Mouse (Mus musculus): ENCODE results near the gene Lmx1b. TPM values are rescaled to one million over a fixed set of nuclear protein-coding genes. Genes with fewer than 3 reads are reported as not detected.

Lmx1b gene
- polyA plus RNA-seq, 1 experiment from 2014 or later, result 5.0 TPM

GRCm38 (mm10) chr2:33633237-33633636 is 7.1 kb downstream of the Lmx1b start:
- WGBS, result 0% methylated on average over 5 of the region's 5 CpGs
- no peak for ATAC-seq (ENCODE audit: low FRiP score)
- no peaks in the 10 kb centered on the region for H3K36me3 ChIP-seq (ENCODE audit: control insufficient read depth, insufficient read depth, low read length)
- no peak overlapping the region for H3K4me2 ChIP-seq (replicated peaks; ENCODE audit: low read depth, low read length)
- peaks cover 91% of the 10 kb centered on the region for H3K27me3 ChIP-seq (ENCODE audit: control insufficient read depth, insufficient read depth, low read length)
- no peak overlapping the region for H3K27ac ChIP-seq (ENCODE audit: low read depth, low read length)
- H3K4me1 ChIP-seq (replicated peaks; ENCODE audit: control insufficient read depth, insufficient read depth, low read length), result peaks cover 22% of the 10 kb centered on the region
- DNase-seq (ENCODE audit: low spot score), result no peak
- no peak overlapping the region for H3K9ac ChIP-seq (ENCODE audit: low read depth, low read length)
- H3K4me3 ChIP-seq (ENCODE audit: low read depth, low read length), result no peak overlapping the region
- H3K9me3 ChIP-seq (ENCODE audit: control insufficient read depth, low read length), result no peaks in the 10 kb centered on the region

- H3K4me2 ChIP-seq (replicated peaks; ENCODE audit: low read depth, low read length), result no peak overlapping the region; the same call in 1 of the 2 replicates
- WGBS, result 9% methylated on average over 5 of the region's 5 CpGs
- DNase-seq (ENCODE audit: low spot score) (no peak), ATAC-seq (ENCODE audit: low FRiP score) (no peak)
- H3K4me3 ChIP-seq (ENCODE audit: low read depth, low read length), result peak overlapping the region; percentile 6; the same call in 1 of the 2 replicates
- H3K27me3 ChIP-seq (ENCODE audit: control insufficient read depth, insufficient read depth, low read length), result peaks cover 90% of the 10 kb centered on the region
- no peak overlapping the region for H3K9ac ChIP-seq (ENCODE audit: low read depth, low read length)
- H3K36me3 ChIP-seq (ENCODE audit: control insufficient read depth, insufficient read depth, low read length), result no peaks in the 10 kb centered on the region
- H3K27ac ChIP-seq (ENCODE audit: low read depth, low read length), result no peak overlapping the region
- H3K4me1 ChIP-seq (replicated peaks; ENCODE audit: control insufficient read depth, insufficient read depth, low read length), result peaks cover 22% of the 10 kb centered on the region
- no peaks in the 10 kb centered on the region for H3K9me3 ChIP-seq (ENCODE audit: control insufficient read depth, low read length)
Measured at GRCm38 (mm10) chr2:33632551-33633059, 7.7 kb downstream of the Lmx1b start.

DNA sequence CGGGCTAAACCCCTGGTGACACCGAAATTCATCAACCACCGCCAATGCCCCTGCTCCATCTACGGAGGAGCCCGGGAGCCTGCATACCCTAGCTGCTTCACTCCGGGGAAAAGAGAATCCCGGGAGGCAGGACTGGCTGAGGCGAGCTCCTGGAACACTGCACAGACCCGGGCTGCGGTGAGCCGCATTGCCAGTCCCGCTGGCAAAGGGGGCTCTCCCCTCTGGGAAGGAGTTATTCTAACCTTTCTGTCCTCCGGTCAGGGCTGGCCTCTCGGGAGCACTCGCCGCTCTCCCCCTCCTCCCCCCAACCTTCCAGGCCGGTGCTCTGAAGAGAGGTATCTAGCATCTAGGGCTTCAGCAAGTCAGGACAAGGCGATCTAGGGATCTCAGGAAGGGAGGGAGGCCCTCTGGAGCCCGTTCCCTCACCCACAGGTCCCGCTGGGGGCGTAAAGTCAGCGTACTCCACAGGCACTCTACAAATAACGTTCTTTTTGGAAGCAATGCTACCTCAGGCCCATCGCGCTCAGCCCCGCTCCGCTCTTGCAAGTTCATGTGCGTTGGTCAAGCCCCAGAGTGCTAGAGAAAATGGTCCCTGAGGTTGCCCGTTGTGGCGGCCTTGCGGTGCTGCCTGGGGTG is 8.5 kb downstream of the Lmx1b start:
- H3K27ac ChIP-seq (ENCODE audit: low read depth, low read length), result peak overlapping the region; percentile 39; the same call in 1 of the 2 replicates
- H3K4me1 ChIP-seq (replicated peaks; ENCODE audit: control insufficient read depth, insufficient read depth, low read length), result peaks cover 22% of the 10 kb centered on the region

DNA sequence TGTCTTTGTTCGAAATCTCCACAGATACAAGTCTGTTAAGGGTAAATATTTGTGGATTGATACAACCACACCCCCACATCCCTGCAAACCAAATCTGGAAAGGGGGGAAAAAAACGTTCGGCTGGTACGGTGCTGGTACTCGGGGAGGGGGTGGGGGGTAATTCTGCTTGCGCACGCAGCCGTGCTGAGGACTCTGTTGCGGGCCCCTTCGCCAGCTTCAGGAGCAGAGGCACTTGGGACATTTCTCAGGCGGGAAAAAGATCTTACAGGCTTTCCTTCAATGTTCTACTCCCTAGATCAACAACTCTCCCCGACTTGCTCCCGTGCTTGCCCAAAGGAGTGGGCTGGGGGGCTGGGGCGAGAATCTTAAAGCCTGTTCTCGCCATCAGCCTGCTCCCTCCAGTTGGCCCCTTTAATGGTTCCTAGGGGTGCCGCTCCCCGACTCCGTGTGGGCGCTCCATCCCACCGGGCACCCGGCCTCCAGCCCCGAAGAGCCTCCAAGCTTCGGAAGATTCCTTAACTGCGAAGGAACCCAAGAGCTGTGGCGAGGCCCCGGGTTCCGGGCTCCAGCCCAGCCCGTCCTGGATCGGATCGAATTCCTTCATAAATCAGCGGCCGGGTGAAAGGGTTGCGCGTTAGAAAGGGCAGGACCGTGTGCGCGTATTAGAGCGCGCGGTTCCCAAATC is 9.1 kb downstream of the Lmx1b start:
- H3K27ac ChIP-seq (ENCODE audit: low read depth, low read length), result peak overlapping the region; percentile 39; the same call in 1 of the 2 replicates
- peak overlapping the region; percentile 27; the same call in 1 of the 2 replicates for H3K9ac ChIP-seq (ENCODE audit: low read depth, low read length)
- DNase-seq (ENCODE audit: low spot score), result peak; percentile 53
- H3K4me3 ChIP-seq (ENCODE audit: low read depth, low read length), result peak overlapping the region; percentile 23; the same call in 1 of the 2 replicates
- H3K4me2 ChIP-seq (replicated peaks; ENCODE audit: low read depth, low read length), result peak overlapping the region; percentile 37
- ATAC-seq (ENCODE audit: low FRiP score), result no peak
- no peaks in the 10 kb centered on the region for H3K36me3 ChIP-seq (ENCODE audit: control insufficient read depth, insufficient read depth, low read length)
- H3K27me3 ChIP-seq (ENCODE audit: control insufficient read depth, insufficient read depth, low read length), result peaks cover 94% of the 10 kb centered on the region
- under 1% methylated on average over 40 of the region's 40 CpGs for WGBS
- H3K9me3 ChIP-seq (ENCODE audit: control insufficient read depth, low read length), result no peaks in the 10 kb centered on the region
- H3K4me1 ChIP-seq (replicated peaks; ENCODE audit: control insufficient read depth, insufficient read depth, low read length), result peaks cover 24% of the 10 kb centered on the region

More for the DNA sequence above, 8.5 kb downstream of the Lmx1b start:
- Histone ChIP-seq H3K9me3 (ENCODE audit: control insufficient read depth, low read length) (no peaks in the 10 kb centered on the region), H3K9ac (ENCODE audit: low read depth, low read length) (peak overlapping the region; percentile 27; the same call in 1 of the 2 replicates), H3K4me3 (ENCODE audit: low read depth, low read length) (peak overlapping the region; percentile 23; the same call in 1 of the 2 replicates), H3K4me2 (replicated peaks; ENCODE audit: low read depth, low read length) (peak overlapping the region; percentile 37), H3K27me3 (ENCODE audit: control insufficient read depth, insufficient read depth, low read length) (peaks cover 93% of the 10 kb centered on the region), H3K36me3 (ENCODE audit: control insufficient read depth, insufficient read depth, low read length) (no peaks in the 10 kb centered on the region)
- WGBS, result under 1% methylated on average over 31 of the region's 31 CpGs
- DNase-seq (ENCODE audit: low spot score) (peak; percentile 67), ATAC-seq (ENCODE audit: low FRiP score) (no peak)

DNA sequence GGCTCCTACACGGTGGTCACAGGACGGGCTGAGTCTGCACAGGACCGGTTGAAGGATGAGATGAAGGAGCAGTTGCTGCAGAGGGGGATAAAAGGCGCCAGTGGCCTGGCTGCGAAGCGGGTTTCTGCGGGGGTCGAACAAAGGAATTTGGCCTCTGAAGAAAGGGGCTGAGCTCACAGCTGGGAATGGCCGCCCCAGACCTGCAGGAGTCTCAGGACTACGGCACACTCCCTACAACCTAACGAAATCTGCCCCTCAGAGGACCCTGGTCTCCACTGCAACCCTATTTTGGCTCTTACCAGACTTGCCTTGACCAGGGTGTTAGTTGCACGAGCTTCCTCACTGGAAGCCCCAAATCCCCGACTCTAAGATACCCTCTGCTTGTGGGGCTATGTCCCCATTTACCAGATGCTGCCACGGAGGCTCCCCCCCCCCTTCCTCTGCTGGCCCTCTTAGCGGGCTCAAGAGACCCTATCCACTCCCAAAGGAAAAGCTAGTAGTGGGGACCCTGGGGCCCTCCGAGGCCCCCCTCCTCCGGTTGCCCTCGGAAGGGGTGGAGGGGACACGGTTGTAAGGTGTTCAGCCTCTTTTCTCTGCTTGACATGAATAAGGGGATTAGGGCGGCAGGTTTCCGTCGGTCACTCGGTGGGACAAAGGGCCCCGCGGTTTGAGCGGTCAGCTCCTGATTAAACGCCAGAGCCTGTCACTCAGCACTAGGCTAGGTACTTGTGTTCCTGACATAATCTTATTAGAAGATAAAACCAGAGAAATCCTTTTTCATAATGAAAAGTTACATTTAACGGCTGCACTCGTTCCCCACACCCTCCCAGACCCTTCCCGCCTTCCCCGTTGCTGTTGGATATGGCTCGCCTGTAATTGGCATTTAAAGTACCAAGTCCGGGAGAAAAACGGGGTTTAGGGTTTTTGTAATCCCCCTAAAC is 10.0 kb downstream of the Lmx1b start:
- peaks cover 95% of the 10 kb centered on the region for H3K27me3 ChIP-seq (ENCODE audit: control insufficient read depth, insufficient read depth, low read length)
- under 1% methylated on average over 34 of the region's 34 CpGs for WGBS
- no peak overlapping the region; the same call in 1 of the 2 replicates for H3K9ac ChIP-seq (ENCODE audit: low read depth, low read length)
- ATAC-seq (ENCODE audit: low FRiP score) (no peak; the same call in 1 of the 2 replicates), DNase-seq (ENCODE audit: low spot score) (peak; percentile 60)
- H3K9me3 ChIP-seq (ENCODE audit: control insufficient read depth, low read length), result no peaks in the 10 kb centered on the region
- H3K4me3 ChIP-seq (ENCODE audit: low read depth, low read length), result no peak overlapping the region
- H3K27ac ChIP-seq (ENCODE audit: low read depth, low read length), result peak overlapping the region; percentile 11; the same call in 1 of the 2 replicates
- H3K4me1 ChIP-seq (replicated peaks; ENCODE audit: control insufficient read depth, insufficient read depth, low read length), result peaks cover 25% of the 10 kb centered on the region
- H3K4me2 ChIP-seq (replicated peaks; ENCODE audit: low read depth, low read length), result no peak overlapping the region; the same call in 1 of the 2 replicates
- H3K36me3 ChIP-seq (ENCODE audit: control insufficient read depth, insufficient read depth, low read length), result no peaks in the 10 kb centered on the region

GRCm38 (mm10) chr2:33629641-33630040 is 10.7 kb downstream of the Lmx1b start:
- Histone ChIP-seq H3K4me2 (replicated peaks; ENCODE audit: low read depth, low read length) (no peak overlapping the region), H3K4me1 (replicated peaks; ENCODE audit: control insufficient read depth, insufficient read depth, low read length) (peaks cover 30% of the 10 kb centered on the region)
- no peak for DNase-seq (ENCODE audit: low spot score)

DNA sequence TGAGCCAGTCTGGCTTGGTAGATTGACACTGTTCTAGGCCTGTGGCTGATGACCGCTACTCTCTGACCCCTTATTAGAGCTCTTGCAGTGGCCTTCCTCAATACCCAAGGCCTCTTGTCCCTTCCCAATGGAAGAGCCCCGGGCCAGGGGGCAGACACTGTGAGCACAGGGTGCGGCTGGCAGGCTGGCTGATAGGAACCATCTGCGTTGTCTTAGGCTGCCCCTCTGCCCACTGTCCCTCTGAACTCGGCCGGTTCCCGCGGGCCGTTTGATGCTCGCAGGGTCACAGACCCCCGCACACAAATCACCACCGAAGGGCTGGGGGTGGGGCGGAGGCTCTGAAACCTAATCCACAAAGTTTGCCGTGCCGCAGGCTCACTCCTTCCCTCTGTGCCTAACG is 11.5 kb downstream of the Lmx1b start:
- Histone ChIP-seq H3K27ac (ENCODE audit: low read depth, low read length) (no peak overlapping the region), H3K4me3 (ENCODE audit: low read depth, low read length) (no peak overlapping the region), H3K4me1 (replicated peaks; ENCODE audit: control insufficient read depth, insufficient read depth, low read length) (peaks cover 30% of the 10 kb centered on the region), H3K27me3 (ENCODE audit: control insufficient read depth, insufficient read depth, low read length) (peaks cover 91% of the 10 kb centered on the region), H3K4me2 (replicated peaks; ENCODE audit: low read depth, low read length) (no peak overlapping the region; the same call in 1 of the 2 replicates), H3K9ac (ENCODE audit: low read depth, low read length) (no peak overlapping the region), H3K36me3 (ENCODE audit: control insufficient read depth, insufficient read depth, low read length) (no peaks in the 10 kb centered on the region), H3K9me3 (ENCODE audit: control insufficient read depth, low read length) (no peaks in the 10 kb centered on the region)
- no peak for ATAC-seq (ENCODE audit: low FRiP score)
- WGBS, result 1% methylated on average over 16 of the region's 16 CpGs
- DNase-seq (ENCODE audit: low spot score), result no peak

More at GRCm38 (mm10) chr2:33629641-33630040, 10.7 kb downstream of the Lmx1b start:
- 7% methylated on average over 6 of the region's 6 CpGs for WGBS
- Histone ChIP-seq H3K9ac (ENCODE audit: low read depth, low read length) (no peak overlapping the region), H3K27ac (ENCODE audit: low read depth, low read length) (peak overlapping the region; percentile 1; the same call in 1 of the 2 replicates), H3K4me3 (ENCODE audit: low read depth, low read length) (no peak overlapping the region), H3K9me3 (ENCODE audit: control insufficient read depth, low read length) (no peaks in the 10 kb centered on the region), H3K27me3 (ENCODE audit: control insufficient read depth, insufficient read depth, low read length) (peaks cover 95% of the 10 kb centered on the region), H3K36me3 (ENCODE audit: control insufficient read depth, insufficient read depth, low read length) (no peaks in the 10 kb centered on the region)
- no peak for ATAC-seq (ENCODE audit: low FRiP score)

DNA sequence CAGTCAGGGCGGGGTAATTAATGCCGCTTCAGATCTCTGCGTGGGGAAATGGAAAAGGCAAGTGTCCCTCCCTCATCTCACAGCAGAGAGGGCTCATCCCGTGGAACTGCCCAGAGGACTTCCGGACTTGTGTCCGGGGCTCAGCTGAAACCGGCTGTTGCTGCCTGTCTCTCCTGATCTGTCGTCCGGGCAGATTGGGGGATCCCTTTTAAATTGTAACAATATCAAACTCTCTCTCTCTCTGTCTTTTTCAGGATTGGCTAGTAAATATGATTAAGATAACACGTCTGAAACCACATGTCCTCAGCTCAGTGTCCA is 13.3 kb downstream of the Lmx1b start:
- no peak overlapping the region for H3K4me2 ChIP-seq (replicated peaks; ENCODE audit: low read depth, low read length)
- no peaks in the 10 kb centered on the region for H3K9me3 ChIP-seq (ENCODE audit: control insufficient read depth, low read length)
- H3K4me1 ChIP-seq (replicated peaks; ENCODE audit: control insufficient read depth, insufficient read depth, low read length), result peaks cover 30% of the 10 kb centered on the region
- WGBS, result 28% methylated on average over 10 of the region's 10 CpGs
- H3K27me3 ChIP-seq (ENCODE audit: control insufficient read depth, insufficient read depth, low read length), result peaks cover 77% of the 10 kb centered on the region
- no peak overlapping the region for H3K27ac ChIP-seq (ENCODE audit: low read depth, low read length)
- ATAC-seq (ENCODE audit: low FRiP score) (no peak), DNase-seq (ENCODE audit: low spot score) (no peak)
- no peak overlapping the region for H3K4me3 ChIP-seq (ENCODE audit: low read depth, low read length)
- H3K9ac ChIP-seq (ENCODE audit: low read depth, low read length), result no peak overlapping the region
- no peaks in the 10 kb centered on the region for H3K36me3 ChIP-seq (ENCODE audit: control insufficient read depth, insufficient read depth, low read length)

Data from hindbrain, embryonic 11.5 days (tissue).